Mouse (Mus musculus) monocyte, adult 2 months (primary cell): ENCODE measurements around the gene Depp1.
"Not testable (repeated sequence)": the region's sequence is repeated elsewhere in the genome, so short reads cannot be mapped to it uniquely, and the experiment has no call there.

Experiments used
- DNase-seq, 2 experiments: peaks; one replicate each; pipeline ENCODE4 v3.0.0; 2022; ENCODE audit warnings: low spot score in 2 of 2, low read depth in 1 of 2

Gene Depp1

GRCm38 (mm10) chr6:116650406-116650805 lies at the start of gene Depp1:
Gene Depp1, plus strand, starts transcription at chr6:116650609.
- no peak for DNase-seq

DNA sequence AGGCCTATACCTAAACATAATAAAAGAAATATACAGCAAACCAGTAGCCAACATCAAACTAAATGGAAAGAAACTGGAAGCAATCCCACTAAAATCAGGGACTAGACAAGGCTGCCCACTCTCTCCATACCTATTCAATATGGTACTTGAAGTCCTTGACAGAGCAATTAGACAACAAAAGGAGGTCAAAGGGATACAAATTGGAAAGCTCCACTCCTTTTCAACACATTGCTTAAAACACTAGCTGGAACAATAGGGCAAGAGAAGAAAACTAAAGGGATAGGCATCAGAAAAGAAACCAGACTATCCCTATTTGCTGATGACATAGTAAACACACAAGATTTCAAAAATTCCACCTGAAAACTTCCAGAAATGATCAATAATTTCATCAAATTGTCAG lies 49.4 kb upstream of the Depp1 start:
- DNase-seq, result not testable (repeated sequence)

GRCm38 (mm10) chr6:116607230-116607629 lies 43.2 kb upstream of the Depp1 start:
- DNase-seq, result no peak

DNA sequence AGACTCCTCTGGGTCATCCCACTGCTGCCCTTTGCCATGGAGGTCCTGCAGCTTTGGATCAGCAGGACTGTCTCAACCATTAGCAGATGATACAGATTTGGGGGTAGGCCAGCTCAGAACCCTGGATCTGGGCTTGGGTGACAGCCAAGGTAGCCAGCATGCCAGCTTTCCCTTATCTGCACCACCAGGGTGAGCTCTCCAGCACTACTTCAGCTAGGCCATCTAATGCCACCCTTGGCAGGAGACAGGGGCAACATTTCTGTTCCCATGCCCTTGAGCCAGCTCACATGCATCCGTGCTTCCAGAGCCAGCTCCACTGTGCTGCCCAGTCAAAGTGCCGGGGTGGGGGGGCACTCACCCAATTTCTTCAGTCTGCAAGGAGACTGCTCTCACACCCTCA lies 34.7 kb upstream of the Depp1 start:
- no peak for DNase-seq

- DNase-seq, result no peak
Measured at GRCm38 (mm10) chr6:116618073-116618472, 32.3 kb upstream of the Depp1 start.

GRCm38 (mm10) chr6:116621318-116622023 lies 28.9 kb upstream of the Depp1 start:
- no peak for DNase-seq

DNA sequence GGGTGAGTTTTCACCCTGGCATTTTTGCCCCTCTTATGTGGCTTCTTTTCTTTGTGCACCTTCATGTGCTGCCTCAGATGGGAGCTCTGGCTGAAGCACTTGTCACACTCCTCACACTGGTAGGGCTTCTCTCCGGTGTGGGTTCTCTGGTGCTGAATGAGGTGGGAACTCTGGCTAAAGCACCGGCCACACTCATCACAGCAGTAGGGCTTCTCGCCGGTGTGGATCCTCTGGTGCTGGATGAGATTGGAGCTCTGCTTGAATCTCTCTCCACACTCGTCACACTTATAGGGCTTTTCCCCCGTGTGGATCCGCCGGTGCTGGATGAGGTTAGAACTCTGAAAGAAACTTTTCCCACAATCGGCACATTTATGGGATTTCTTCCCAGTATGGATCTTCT lies 24.0 kb upstream of the Depp1 start:
- not testable (repeated sequence) for DNase-seq

DNA sequence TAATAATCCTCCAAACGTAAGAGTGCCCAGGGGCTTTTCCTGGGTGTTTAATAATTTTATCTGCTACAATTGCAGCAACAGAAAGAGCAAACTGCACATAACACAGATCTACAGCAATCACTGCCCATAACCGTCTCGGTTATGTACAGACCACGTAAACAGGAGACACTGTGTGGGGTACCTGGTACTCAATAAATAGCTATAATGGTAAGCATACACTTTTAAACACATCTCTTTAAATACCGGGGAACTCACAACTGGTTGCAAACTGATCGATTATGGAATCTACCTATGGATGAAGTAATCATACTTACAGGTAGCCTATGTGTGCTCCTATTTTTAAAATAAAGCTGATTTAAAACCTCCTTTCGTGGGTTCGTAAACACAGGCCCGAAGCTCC lies 22.3 kb upstream of the Depp1 start:
- DNase-seq, result no peak

DNA sequence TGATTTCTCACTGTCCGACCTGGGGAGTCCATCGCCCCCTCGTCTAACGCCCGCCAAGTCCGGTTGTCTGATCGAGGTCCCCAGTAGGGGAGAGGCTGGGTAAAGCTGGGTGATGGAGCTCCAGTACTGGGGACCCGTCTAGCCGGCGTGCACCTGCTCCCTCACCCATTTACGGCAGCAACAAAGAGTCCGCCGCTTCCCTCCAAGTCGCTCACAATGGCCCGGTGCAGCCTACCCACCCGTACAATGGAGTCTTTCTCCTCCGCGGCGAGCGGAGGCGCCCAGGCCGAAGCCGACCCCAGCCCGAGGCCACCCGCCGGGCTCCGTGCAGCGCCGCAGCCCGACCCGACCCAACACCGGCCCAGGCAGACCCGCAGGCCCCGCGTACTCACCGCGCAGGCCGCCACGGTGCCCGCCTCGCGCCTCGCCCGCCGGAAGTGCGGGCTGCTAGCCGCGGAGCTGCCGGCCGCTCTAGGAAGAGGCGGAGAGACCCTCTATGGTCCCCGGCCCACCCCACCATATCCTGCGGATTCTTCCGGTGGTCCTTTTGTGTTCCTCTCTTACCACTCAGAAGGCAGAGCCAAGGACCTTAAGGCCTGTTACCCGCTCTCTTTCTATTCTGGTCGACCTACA lies 21.8 kb upstream of the Depp1 start, which contains the start of gene Zfp422:
Gene Zfp422, minus strand, starts transcription at position 461 of the 633 bp plus-strand sequence.
- no peak for DNase-seq

- DNase-seq, result no peak
Measured at GRCm38 (mm10) chr6:116629766-116630165, 20.6 kb upstream of the Depp1 start.

GRCm38 (mm10) chr6:116632129-116632528 lies 18.3 kb upstream of the Depp1 start:
- DNase-seq, result peak in 1 of 2 experiments; percentile 55

GRCm38 (mm10) chr6:116633741-116634695 lies 16.4 kb upstream of the Depp1 start:
- no peak for DNase-seq

DNA sequence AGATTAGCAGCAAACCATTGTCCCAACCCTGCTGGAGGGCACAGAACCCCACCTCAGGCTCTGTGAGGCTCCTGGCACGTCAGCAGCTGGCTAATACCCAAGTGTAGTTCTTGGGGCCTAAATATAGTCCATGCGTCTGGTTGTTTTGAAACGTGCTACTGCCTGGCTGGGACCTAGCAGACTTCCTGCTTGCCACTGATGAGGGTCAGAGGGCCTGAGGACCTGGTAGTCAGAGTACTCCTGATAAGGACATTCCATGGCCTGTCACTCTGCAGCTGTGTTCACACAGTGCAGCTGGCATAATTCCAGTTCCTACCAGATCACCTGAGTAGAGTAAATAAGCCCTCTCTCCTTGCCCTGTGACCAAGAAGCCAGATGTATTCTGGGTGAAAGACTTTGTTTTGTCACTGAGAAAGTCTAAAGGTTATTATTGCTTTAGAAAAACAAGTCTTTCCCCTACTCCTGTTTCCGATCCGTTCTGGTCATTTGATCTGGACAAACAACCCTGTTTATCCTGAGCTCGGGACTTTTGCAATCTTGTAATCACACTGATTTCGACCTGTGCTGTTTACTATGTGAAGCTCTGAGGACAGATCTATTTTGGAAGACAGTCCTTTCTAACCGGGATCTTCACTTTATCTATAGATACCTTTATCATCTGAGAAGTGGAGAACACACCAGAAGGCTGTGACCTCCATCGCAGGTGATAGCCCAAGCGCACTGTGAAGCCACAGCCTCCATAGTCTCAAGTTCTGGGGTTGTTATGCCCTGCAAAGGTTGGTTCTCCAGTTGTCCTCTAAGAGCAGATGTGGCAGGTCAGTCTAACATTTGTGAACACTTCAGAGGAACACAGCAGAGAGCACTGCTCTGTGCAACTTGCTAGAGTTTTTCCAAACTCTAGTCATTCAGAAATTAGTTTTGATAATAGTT lies 14.9 kb upstream of the Depp1 start:
- no peak for DNase-seq

DNA sequence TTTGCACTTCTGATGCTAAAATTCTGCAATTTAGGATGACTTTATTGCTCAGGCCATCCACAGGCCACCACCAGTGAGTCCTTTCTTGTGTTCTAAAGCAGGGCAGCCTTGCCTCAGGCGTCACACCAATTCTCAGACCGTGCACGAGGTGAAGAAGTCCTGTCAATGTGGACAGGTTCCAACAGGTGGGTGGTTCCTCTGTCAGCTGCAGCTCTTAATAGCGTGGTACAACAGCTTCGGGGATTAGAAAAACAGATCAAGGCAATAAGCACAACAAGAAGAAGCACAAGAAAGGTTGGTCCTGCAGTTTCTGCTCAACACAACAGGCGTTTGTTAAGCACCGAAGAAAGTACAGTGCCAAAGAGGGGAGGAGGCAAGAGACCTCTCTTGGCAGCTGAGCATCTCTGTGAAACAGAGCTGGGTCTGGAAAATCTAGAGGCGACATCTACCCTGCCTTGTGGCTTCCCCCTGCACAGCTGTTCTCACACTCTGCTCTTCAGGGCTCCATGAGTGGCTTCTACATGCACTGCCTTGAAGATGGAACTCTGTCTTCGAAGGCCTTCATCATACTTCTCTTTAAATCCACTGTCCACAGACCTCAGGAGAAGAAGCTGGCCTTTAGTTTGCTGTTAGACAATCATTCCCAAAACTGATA lies 13.7 kb upstream of the Depp1 start:
- no peak for DNase-seq

DNA sequence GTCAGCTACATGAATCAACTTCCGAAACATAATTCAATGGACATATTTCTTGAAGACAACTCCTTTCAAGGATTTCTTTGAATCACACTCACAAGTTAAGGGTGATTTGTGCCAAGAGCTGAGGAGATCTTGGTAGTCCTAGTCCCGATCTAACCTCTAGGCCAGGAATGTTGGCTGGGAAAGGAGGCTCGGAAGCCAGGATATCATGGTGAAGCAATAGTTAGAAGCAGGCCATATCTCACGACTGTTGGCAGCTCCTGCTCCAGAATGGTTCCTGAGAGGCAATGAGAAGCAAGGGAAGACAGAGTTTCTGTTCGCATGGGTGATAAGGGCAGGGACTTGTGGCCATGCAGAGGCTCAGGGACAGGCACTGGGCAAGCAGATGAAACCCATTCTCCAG lies 12.9 kb upstream of the Depp1 start:
- DNase-seq, result no peak

GRCm38 (mm10) chr6:116638871-116639270 lies 11.5 kb upstream of the Depp1 start:
- no peak for DNase-seq

DNA sequence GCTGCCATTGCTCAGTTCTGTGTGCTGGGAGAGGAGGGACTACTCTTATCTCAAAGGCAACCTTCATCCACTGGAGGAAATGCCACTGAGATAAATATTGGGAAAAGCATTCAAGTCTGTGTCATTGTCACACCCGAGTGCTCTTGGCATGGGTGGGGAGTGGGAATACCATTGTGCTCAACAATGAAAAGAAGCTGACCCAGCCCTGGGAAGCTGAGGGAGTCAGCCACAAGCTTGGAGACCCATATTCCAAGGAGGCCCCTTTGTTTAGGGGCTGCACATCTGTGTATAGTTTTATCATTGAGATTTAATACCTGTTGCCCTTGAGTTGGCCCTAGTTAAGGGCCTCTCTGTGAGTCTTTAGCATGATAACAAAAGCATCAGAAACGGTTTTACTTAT lies 10.7 kb upstream of the Depp1 start:
- DNase-seq, result no peak

DNA sequence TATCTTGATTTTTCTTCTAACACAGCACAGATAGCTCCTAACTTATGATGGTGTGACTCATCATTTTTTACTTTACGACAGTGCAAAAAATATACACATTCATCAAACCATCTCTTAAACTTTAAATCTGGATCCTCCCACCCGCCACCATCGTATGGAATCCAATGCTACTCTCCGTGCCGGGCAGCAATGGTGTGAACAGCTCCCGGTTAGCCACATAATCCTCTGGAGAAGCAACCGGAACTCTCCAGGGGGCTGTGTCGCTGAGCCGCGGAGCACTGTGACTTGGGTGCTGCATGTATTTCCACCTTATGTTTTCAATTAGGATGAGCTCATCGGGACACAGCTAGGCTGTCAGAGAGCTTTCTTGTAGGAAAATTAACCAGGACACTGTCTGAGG lies 7.5 kb upstream of the Depp1 start:
- DNase-seq, result no peak

GRCm38 (mm10) chr6:116643881-116644280 lies 6.5 kb upstream of the Depp1 start:
- DNase-seq, result no peak

- DNase-seq, result no peak
Measured at GRCm38 (mm10) chr6:116644335-116644734, 6.1 kb upstream of the Depp1 start.
